Mouse (Mus musculus): ENCODE measurements around the gene Cfap65.

The Cfap65 gene

DNA sequence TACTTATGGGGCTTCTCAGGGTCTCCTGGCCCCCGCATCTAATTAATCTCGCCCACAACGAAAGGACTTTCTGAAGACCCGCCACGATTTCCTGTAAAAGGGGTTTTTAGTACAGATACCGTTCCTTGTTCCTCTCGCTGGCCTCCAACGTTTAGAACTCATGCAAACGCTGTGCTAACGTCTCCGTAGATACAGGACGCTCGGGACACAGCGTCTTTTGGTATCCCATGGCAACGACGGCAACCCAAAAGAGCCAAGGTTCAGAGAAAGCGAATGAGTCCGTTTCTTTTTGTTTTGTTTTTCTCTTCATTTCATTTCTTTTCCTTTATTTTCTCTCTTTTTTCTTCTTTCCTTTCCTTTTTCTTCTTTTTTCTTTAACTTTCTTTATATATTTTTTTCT, at the start of gene Cfap65:
Gene Cfap65, minus strand, starts transcription at position 198 of the 400 bp plus-strand sequence.
- no peak for DNase-seq (ENCODE audit: low read depth, low spot score)

GRCm38 (mm10) chr1:74977001-74977400, 41.6 kb upstream of the Cfap65 start:
- no peak for DNase-seq (ENCODE audit: low read depth, low spot score)

DNA sequence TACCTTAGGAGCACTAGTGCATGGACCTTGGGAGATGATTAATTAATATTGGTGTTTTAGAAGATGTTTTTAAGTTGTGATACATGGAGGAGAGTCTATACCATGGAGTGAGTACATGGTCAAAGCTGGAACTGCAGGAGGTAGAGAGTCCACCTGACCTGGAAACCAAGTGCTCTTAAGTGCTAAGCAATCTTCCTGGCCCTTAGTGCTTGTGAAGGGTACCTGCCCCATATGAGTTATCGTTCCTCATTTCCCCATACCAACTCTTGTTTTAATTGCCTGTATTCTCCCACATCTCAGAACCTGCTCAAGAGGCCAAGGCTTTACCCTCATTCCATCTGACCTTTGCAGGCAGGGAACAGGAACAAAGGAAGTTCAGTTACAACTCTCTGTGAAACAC, 40.5 kb upstream of the Cfap65 start:
- DNase-seq (ENCODE audit: low read depth, low spot score), result no peak

GRCm38 (mm10) chr1:74973590-74973989, 38.2 kb upstream of the Cfap65 start:
- no peak for DNase-seq (ENCODE audit: low read depth, low spot score)

- DNase-seq (ENCODE audit: low read depth, low spot score), result no peak
These were observed 36.1 kb upstream of the Cfap65 start for GRCm38 (mm10) chr1:74971353-74972050.

- no peak for DNase-seq (ENCODE audit: low read depth, low spot score)
These were observed 32.7 kb upstream of the Cfap65 start for GRCm38 (mm10) chr1:74967962-74968580.

- DNase-seq (ENCODE audit: low read depth, low spot score), result peak; percentile 78
These were observed 29.3 kb upstream of the Cfap65 start for GRCm38 (mm10) chr1:74964494-74965215.

- no peak for DNase-seq (ENCODE audit: low read depth, low spot score)
These were observed 27.4 kb upstream of the Cfap65 start for GRCm38 (mm10) chr1:74962853-74963227.

- DNase-seq (ENCODE audit: low read depth, low spot score), result no peak
These were observed 26.9 kb upstream of the Cfap65 start for GRCm38 (mm10) chr1:74962126-74962852.

GRCm38 (mm10) chr1:74961722-74962121, 26.3 kb upstream of the Cfap65 start:
- no peak for DNase-seq (ENCODE audit: low read depth, low spot score)

DNA sequence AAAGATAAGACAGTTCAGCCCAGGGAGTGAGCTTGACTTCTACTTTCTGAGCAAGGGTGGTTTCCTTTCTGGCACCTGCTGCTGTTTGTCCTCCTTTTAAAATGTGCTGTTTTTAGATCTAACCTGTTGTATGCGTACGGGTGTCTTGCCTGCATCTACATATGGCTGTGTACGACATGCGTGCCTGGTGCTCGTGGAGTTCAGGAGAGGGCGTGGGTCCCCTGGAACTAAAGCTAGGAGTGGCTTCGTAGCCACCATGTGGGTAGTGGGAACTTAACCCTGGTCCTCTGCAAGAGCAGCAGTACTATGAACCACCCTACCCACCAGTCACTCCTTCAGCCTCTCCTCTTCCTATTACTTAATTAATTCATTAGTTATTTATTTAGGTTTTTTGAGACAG, 24.7 kb upstream of the Cfap65 start:
- DNase-seq (ENCODE audit: low read depth, low spot score), result peak; percentile 9

- no peak for DNase-seq (ENCODE audit: low read depth, low spot score)
These were observed 16.3 kb upstream of the Cfap65 start, which contains the start of gene Ihh for GRCm38 (mm10) chr1:74951556-74952210. Ihh (minus strand) TSS chr1:74951672.

- DNase-seq (ENCODE audit: low read depth, low spot score), result no peak
These were observed 15.4 kb upstream of the Cfap65 start for GRCm38 (mm10) chr1:74950576-74951490.

GRCm38 (mm10) chr1:74950066-74950465, 14.7 kb upstream of the Cfap65 start:
- DNase-seq (ENCODE audit: low read depth, low spot score), result no peak

DNA sequence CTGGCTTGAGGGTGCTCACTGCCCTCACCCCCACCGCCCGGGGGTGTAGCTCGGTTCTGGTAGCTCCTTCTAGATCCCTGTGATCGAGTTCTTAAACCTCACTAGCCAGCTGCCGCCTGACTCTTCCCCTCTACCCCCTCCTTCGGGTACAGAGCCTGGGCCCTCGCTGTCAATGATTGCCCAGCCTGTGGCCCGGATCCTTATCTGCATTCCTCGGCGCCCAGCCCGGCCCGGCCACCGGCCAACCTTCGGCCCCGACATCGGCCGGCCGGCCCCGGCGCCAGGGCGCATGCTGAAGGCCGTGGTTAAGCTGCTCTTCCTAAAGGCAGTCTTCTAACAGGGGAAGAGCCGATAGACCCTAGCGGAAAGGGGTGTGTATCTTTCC, 14.3 kb upstream of the Cfap65 start:
- no peak for DNase-seq (ENCODE audit: low read depth, low spot score)

DNA sequence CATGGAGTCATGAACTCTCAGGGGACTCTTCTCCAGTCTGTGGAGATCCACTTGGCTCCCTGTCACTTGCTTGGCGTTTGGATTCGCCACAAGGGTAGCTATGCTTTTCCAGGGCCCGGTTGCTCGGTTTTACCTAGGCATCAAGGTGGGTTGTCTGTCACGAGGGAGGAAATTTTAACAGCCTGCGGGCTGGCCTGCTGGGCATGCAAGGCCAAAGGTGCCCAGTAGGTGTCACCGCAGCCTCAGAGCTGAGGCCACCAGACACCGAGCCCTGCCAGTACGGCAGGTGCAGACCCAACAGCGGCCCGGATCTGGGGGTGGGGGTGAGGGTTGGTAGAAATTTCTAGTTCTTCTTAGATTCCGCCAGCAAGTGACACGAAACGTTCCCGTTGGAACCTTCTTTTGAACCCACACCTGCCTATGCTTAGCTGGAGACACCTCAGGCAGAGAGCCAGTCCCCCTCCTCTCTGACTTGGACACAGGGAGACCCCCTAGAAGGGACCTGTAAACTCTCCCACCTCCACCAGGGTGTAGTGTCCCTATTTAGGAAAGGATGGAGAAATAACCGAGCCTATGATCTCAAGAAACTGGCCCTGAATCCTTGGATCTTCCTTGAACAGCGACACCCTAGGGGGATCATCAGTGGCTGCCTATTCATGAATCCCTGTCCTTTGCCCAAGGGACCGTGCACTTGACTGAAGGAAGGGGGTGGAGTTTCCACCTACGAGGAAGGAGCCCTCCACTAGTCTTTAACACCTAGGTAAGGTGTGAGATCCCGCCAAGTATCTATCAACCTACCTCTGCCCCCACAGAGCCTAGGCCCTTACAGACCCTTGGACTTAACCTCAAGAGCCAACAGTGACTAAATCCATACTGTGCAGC, 13.6 kb upstream of the Cfap65 start:
- peak; percentile 61 for DNase-seq (ENCODE audit: low read depth, low spot score)

DNA sequence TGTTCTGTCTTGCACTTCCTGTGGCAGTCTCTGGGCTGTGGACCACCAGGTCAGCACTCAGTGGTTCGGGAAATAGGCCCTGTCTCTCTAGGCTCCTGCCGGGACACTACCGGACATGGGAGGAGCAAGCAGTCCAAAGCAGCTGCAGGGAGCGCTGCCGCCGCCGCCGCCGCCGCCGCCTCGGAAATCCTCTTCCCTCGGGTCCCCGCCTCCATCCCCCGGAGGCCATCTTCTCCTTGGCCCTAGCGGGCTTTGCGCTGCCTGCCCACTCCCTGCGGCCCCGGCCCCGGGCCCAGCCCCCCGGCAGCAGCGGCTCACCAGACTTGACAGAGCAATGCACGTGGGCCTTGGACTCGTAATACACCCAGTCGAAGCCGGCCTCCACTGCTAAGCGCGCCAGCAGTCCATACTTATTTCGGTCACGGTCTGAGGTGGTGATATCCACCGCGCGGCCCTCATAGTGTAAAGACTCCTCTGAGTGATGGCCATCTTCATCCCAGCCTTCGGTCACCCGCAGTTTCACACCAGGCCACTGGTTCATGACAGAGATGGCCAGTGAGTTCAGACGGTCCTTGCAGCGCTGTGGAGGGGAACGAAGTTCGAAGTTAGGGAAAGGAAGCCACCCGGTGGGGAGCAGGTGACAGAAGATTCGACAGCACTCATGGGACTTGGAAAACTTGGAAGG, 12.7 kb upstream of the Cfap65 start:
- no peak for DNase-seq (ENCODE audit: low read depth, low spot score)

DNA sequence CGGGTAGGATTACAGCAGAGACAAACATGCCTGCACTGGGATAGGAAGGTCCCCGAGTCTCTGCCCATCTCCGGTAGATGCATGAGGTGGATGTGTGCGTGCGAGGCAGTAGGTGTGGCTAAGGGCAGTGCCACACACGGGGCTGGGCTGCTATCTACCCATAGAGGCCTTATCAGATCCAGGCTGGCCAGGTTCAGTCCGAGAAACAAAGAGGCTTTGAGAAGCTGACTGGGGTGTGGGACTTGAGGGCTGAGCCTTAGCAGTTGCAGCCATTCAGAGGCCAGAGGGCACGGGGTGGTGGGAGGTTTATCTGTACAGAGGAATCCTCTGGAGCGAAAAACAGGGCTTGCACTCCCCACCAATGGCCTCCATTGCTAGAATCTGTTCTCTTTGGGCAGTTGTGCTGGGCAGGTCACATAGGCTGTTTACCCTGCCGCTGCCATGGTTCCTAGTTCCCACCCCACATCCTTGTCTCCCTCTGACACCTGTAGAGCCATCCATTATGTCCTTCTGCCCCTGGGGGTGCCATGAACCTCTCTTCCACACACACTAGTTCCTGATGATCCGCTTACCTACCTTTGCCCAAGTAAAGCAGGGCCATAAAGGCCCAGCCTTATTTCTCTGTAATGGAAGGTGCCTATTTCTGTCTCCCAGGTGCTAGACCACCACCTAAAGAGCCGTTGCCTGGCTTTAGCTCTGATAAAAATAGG, 6.4 kb upstream of the Cfap65 start:
- DNase-seq (ENCODE audit: low read depth, low spot score), result no peak

Data from A20 (cell line).